Mouse (Mus musculus): ENCODE measurements around the gene Miga2. TPM values are rescaled to one million over a fixed set of nuclear protein-coding genes. Genes with fewer than 3 reads are reported as not detected.

Miga2 gene
- polyA plus RNA-seq, 1 experiment from 2014 or later: 43.3 TPM

DNA sequence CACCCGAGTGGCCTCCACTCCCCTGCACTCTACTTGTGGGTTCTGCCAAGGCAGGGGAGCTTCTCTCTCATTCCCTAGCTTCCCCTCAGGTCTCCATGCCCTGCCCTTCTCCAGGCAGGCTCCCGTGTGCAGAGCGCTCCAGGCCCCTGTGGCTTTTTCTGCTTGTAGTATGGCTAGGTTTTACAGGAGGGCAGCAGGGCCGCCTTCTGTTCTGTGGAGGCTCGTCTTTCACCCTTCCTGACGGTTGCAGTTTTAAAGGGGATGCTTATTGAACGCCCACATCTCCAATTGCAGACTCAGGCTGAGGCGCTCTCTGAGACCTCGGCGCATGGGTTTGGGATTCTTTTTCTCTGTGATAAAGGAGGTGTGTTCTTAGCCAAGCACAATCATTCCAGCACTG is 55.1 kb downstream of the Miga2 start:
- in situ Hi-C loops (cut with MboI; ENCODE audit: low pct_unique_long_range_greater_than_20kb): no loop called here
- ChIA-PET POLR2A (no interaction called here), CTCF (no interaction called here)
- DNase-seq (ENCODE audit: low read depth, low spot score) (no peak), ATAC-seq (no peak)
- no peaks in the 10 kb centered on the region for H3K27me3 ChIP-seq
- TF ChIP-seq CTCF (IDR thresholded peaks at IDR 0.05): no peak

DNA sequence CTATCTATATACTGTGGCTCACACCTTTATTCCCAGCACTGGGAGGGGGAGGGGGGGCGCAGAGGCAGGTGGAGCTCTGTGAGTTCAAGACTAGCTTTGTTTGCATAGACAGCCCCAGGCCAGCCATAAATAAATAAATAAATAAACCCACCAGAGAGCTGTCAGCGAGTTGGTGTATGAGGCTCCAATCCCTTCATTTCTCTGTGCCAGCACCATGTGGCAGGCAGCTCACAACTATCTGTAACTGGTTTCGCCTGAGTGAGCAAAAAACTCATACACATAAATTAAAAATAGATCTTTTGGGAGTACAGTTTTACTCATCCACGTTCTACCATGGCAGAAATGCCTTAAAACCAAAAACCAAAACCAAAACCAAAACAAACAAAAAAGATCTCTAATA is 57.4 kb downstream of the Miga2 start:
- ATAC-seq (no peak), DNase-seq (ENCODE audit: low read depth, low spot score) (no peak)
- TF ChIP-seq CTCF (IDR thresholded peaks at IDR 0.05): no peak
- ChIA-PET CTCF (interaction anchor here (1.1 kb wide), 1 partner anchor 16 kb away, joined by 3 read pairs; no protein-coding TSS in a partner anchor), POLR2A (interaction anchor here (1.0 to 1.7 kb wide), 2 partner anchors 12 to 26 kb away, joined by 3 read pairs; no protein-coding TSS in a partner anchor)
- in situ Hi-C loops (cut with MboI; ENCODE audit: low pct_unique_long_range_greater_than_20kb): no loop called here
- no peaks in the 10 kb centered on the region for H3K27me3 ChIP-seq

DNA sequence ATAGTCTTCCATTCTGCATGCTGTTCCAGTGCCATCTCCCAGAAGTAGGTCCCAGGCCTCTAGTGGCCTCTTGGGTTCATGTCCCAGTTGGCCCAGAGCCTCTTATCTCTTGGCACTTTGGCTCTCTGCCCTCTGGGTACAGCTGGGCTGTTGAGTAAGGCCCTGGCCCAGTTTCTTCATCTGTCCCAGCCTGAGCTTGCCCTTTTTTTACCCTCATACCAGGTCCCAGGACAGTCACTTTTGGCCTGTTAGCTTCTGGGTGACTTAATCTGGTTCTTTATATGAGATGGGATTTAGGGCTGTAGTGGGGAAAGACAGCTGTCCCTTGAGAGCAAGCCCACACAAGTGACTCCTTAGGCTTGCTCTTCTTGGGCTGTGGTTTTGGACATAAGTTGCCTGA is 65.1 kb downstream of the Miga2 start:
- ChIA-PET CTCF (interaction anchor here (1.0 to 1.5 kb wide), 2 partner anchors 28 to 365 kb away, joined by 3 to 4 read pairs; no protein-coding TSS in a partner anchor), POLR2A (no interaction called here)
- no peak for ATAC-seq
- no peak for DNase-seq (ENCODE audit: low read depth, low spot score)
- H3K27me3 ChIP-seq: no peaks in the 10 kb centered on the region
- in situ Hi-C loops (cut with MboI; ENCODE audit: low pct_unique_long_range_greater_than_20kb): no loop called here
- no peak for TF ChIP-seq CTCF (IDR thresholded peaks at IDR 0.05)

Other genes starting within 250 kb of the Miga2 start
- 26.5 TPM for gene Zer1, start 239.6 kb upstream of the Miga2 start, polyA plus RNA-seq (2021)
- 37.9 TPM for gene Tbc1d13, start 230.5 kb upstream of the Miga2 start, polyA plus RNA-seq (2021)
- 19.2 TPM for gene Endog, start 192.7 kb upstream of the Miga2 start, polyA plus RNA-seq (2021)
- 31.6 TPM for gene Spout1, start 185.8 kb upstream of the Miga2 start, polyA plus RNA-seq (2021)
- 14.8 TPM for gene Kyat1, start 158.4 kb upstream of the Miga2 start, polyA plus RNA-seq (2021)
- 19.3 TPM for gene Lrrc8a, start 126.5 kb upstream of the Miga2 start, polyA plus RNA-seq (2021)
- 2.1 TPM for gene Gm28035, start 123.7 kb upstream of the Miga2 start, polyA plus RNA-seq (2021)
- 22.4 TPM for gene Phyhd1, start 98.0 kb upstream of the Miga2 start, polyA plus RNA-seq (2021)
- gene Gm28038, start 83.2 kb upstream of the Miga2 start, polyA plus RNA-seq (2021): not detected
- 24.0 TPM for gene Dolk, start 77.9 kb upstream of the Miga2 start, polyA plus RNA-seq (2021)
- 36.7 TPM for gene Nup188, start 77.8 kb upstream of the Miga2 start, polyA plus RNA-seq (2021)
- 102 TPM for gene Sh3glb2, start 4.9 kb upstream of the Miga2 start, polyA plus RNA-seq (2021)
- 15.4 TPM for gene Dolpp1, start 28.0 kb downstream of the Miga2 start, polyA plus RNA-seq (2021)
- 86.1 TPM for gene Crat, start 51.6 kb downstream of the Miga2 start, polyA plus RNA-seq (2021)
- 165 TPM for gene Ptpa, start 51.8 kb downstream of the Miga2 start, polyA plus RNA-seq (2021)
- 70.7 TPM for gene Ier5l, start 110.0 kb downstream of the Miga2 start, polyA plus RNA-seq (2021)
- gene Cstad, start 230.8 kb downstream of the Miga2 start, polyA plus RNA-seq (2021): 2.3 TPM

Data from Patski (cell line).